Mouse (Mus musculus) intestine, embryonic 16.5 days (tissue): Measurements from ENCODE around the gene Npr1. TPM values are rescaled to one million over a fixed set of nuclear protein-coding genes. Genes with fewer than 3 reads are reported as not detected.

Experiments used
- ATAC-seq: fragments of 200-750 bp; cut with Nextera tagmentation; 2 replicates; pipeline ENCODE4 v1.8.0; 2017; ENCODE audit warnings: moderate TSS enrichment, moderate library complexity
- H3K27ac ChIP-seq: fragments of 300-500 bp; sonication (generic); 2 replicates; pipeline ENCODE4 v1.5.1; 2014; ENCODE audit warnings: mild to moderate bottlenecking, low read length
- H3K27me3 ChIP-seq: fragments of 300-500 bp; sonication (generic); replicated peaks from 2 replicates; pipeline ENCODE4 v1.6.1; 2014; ENCODE audit warnings: low read length, control low read depth, mixed read lengths; ENCODE audit not compliant: control insufficient read depth, insufficient read depth
- H3K36me3 ChIP-seq: fragments of 300-500 bp; sonication (generic); 2 replicates; pipeline ENCODE4 v1.6.1; 2014; ENCODE audit warnings: low read length, control low read depth; ENCODE audit not compliant: control insufficient read depth, insufficient read depth
- H3K4me1 ChIP-seq: fragments of 300-500 bp; sonication (generic); 2 replicates; pipeline ENCODE4 v1.6.1; 2014; ENCODE audit warnings: low read length, control low read depth, mixed read lengths; ENCODE audit not compliant: control insufficient read depth, insufficient read depth
- H3K4me2 ChIP-seq: fragments of 300-500 bp; sonication (generic); 2 replicates; pipeline ENCODE4 v1.6.1; 2014; ENCODE audit warnings: low read depth, low read length, control low read depth
- H3K4me3 ChIP-seq: fragments of 300-500 bp; sonication (generic); 2 replicates; pipeline ENCODE4 v1.5.1; 2014; ENCODE audit warnings: mild to moderate bottlenecking, low read length
- H3K9ac ChIP-seq: fragments of 300-500 bp; sonication (generic); 2 replicates; pipeline ENCODE4 v1.6.1; 2014; ENCODE audit warnings: low read depth, low read length
- H3K9me3 ChIP-seq: fragments of 300-500 bp; sonication (generic); 2 replicates; pipeline ENCODE4 v1.6.1; 2016; ENCODE audit warnings: low read length, control low read depth; ENCODE audit not compliant: control insufficient read depth
- WGBS: fragments of 180-500 bp; shearing (Covaris S2); extraction: QIAGEN DNeasy Blood & Tissue Kit; methylation state at CpG from one replicate; pipeline ENCODE4 v1.1.7; 2014; 5-methylcytosine and 5-hydroxymethylcytosine counted together
- polyA plus RNA-seq: library from polyadenylated mRNA; unstranded; fragments of >200 nt; fragmentation: Nextera tagmentation; extraction: Ambion mirVana; gene quantifications from 2 replicates; pipeline ENCODE4 v1.2.1, GENCODE M21; 2015

The Npr1 gene
- polyA plus RNA-seq, 1 experiment from 2014 or later: 6.6 TPM

GRCm38 (mm10) chr3:90447123-90447494 lies 18.6 kb downstream of the Npr1 start:
- Histone ChIP-seq H3K4me1 (no peaks in the 10 kb centered on the region), H3K27ac (peak overlapping the region; percentile 75), H3K9me3 (no peaks in the 10 kb centered on the region), H3K4me2 (peak overlapping the region; percentile 47), H3K4me3 (no peak overlapping the region), H3K36me3 (no peaks in the 10 kb centered on the region), H3K27me3 (no peaks in the 10 kb centered on the region), H3K9ac (peak overlapping the region; percentile 53)
- peak; percentile 16 for ATAC-seq
- 43% methylated on average over 7 of the region's 7 CpGs for WGBS

DNA sequence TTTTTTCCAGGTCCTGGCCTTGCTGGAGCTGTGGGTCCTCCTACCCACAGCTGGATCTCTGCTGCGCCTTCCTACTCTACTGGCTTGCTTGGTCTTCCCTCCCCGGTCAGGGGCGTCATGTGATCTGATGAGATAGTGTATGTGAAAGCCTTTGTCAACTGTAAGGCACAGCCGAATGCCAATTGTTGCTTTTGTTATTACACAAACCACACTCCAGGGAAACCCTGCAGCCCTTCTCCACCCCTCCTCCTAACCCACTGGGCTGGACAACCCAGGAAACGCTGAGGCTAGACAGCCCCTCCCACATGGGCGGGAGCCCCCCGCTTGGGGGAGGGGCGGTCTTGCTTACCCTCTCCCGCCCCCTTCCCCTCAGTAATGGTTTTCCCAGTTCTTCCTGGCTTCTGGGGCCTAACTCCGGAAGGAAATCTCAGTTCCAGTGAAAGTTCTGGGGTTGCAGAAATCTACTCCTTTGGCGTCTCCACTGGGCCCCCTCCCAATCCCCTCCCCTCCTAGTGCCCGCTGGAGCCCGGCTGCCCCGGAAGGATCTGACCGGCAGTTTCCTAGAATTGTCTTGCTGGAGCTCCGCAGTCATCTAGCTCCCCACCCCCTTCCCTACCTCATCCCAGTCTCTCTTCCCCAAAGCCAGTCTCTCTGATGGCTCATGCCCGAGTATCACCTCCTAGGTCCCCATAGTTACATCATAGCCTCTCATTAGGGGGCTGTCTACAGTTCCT lies 19.1 kb downstream of the Npr1 start:
- Histone ChIP-seq H3K27ac (peak overlapping the region; percentile 75), H3K9ac (peak overlapping the region; percentile 53), H3K4me3 (peak overlapping the region; percentile 31), H3K27me3 (no peaks in the 10 kb centered on the region), H3K4me1 (no peaks in the 10 kb centered on the region), H3K36me3 (no peaks in the 10 kb centered on the region), H3K9me3 (no peaks in the 10 kb centered on the region), H3K4me2 (peak overlapping the region; percentile 47)
- WGBS: 1% methylated on average over 17 of the region's 17 CpGs
- peak; percentile 94 for ATAC-seq

- peak overlapping the region; percentile 20; the same call in 1 of the 2 replicates for H3K4me2 ChIP-seq
- no peaks in the 10 kb centered on the region for H3K27me3 ChIP-seq
- H3K4me1 ChIP-seq: no peaks in the 10 kb centered on the region
- no peak overlapping the region for H3K9ac ChIP-seq
- no peak overlapping the region for H3K4me3 ChIP-seq
- no peaks in the 10 kb centered on the region for H3K36me3 ChIP-seq
- ATAC-seq: no peak
- WGBS: 65% methylated on average over 11 of the region's 11 CpGs
- H3K27ac ChIP-seq: peak overlapping the region; percentile 64
- no peaks in the 10 kb centered on the region for H3K9me3 ChIP-seq
Measured at GRCm38 (mm10) chr3:90445417-90446200, 20.1 kb downstream of the Npr1 start.

DNA sequence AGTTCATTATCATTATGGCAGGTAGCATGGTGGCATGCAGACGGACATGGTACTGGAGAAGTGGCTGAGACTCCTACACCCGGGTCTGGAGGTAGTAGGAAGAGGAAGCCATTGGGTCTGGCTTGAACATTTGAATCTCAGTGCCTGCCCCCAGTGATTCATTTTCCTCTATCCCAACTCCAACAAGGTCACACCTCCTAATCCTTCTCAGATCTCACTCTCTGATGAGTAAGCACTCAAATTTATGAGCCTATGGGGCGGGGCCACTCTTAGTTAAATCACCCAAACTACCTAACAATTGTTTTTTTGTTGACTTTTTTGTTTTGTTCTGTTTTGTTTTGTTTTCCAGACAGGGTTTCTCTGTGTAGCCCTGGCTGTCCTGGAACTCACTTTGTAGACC lies 21.7 kb downstream of the Npr1 start:
- 93% methylated on average over 3 of the region's 3 CpGs for WGBS
- no peaks in the 10 kb centered on the region for H3K36me3 ChIP-seq
- no peaks in the 10 kb centered on the region for H3K27me3 ChIP-seq
- H3K4me1 ChIP-seq: no peaks in the 10 kb centered on the region
- no peak overlapping the region for H3K9ac ChIP-seq
- H3K27ac ChIP-seq: no peak overlapping the region
- H3K4me2 ChIP-seq: no peak overlapping the region
- ATAC-seq: no peak
- H3K9me3 ChIP-seq: no peaks in the 10 kb centered on the region
- no peak overlapping the region for H3K4me3 ChIP-seq

- Histone ChIP-seq H3K9me3 (no peaks in the 10 kb centered on the region), H3K4me2 (no peak overlapping the region), H3K36me3 (no peaks in the 10 kb centered on the region), H3K27ac (no peak overlapping the region), H3K9ac (no peak overlapping the region), H3K4me3 (no peak overlapping the region), H3K4me1 (no peaks in the 10 kb centered on the region), H3K27me3 (no peaks in the 10 kb centered on the region)
- ATAC-seq: no peak
- 89% methylated on average over 2 of the region's 2 CpGs for WGBS
Measured at GRCm38 (mm10) chr3:90440756-90441155, 24.9 kb downstream of the Npr1 start.

DNA sequence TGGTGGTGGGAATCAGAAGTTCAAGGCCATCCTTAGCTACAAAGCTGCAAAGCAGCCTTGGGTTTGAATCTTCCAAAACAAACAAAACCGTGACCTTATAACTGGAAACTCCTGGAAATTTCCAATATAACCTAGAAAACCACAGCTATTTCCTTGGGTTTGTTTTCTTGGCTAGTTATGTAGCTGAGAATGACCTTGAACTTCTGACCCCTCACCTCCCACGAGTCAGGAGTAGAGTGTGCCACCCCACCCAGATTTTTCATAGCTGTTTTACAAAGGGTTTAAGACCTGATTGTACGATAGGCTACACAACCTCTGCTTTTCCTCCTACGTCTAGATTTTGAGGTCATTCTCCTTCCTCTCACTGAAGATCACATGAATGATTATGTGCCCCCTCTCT lies 28.5 kb downstream of the Npr1 start:
- ATAC-seq: no peak
- H3K9me3 ChIP-seq: no peaks in the 10 kb centered on the region

DNA sequence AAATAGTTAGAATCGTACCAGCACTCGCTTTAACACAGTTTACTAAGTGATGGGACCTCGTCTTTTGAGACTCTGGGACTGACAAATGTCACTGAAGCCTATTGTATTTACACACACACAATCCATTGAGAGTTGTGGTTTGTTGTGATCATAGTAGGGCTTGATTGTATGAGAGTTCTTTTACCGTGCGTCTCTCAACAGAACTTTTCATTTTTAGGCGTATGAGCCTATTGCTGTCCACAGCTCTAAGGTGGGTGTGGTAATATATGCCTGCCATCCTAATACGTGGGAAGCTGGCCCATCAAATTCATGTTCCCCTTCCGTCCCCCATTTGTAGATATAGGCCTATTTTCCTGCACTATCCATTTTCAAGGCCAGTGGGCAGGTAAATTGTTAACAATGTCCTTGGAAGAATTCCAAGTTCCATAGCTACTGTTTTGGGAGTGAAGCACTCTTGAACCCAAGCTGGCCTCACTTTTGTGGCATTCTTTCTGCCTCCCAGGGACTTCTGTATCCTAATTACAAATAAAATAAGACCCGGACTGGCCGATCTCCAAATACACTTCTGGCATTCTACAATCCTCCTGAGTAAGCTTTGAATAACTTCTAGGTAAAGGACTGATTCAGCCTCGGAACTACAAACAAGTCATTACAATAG lies 31.5 kb downstream of the Npr1 start:
- Histone ChIP-seq H3K4me2 (peak overlapping the region; percentile 67), H3K27ac (peak overlapping the region; percentile 95), H3K27me3 (no peaks in the 10 kb centered on the region), H3K9ac (peak overlapping the region; percentile 58; the same call in 1 of the 2 replicates), H3K4me3 (peak overlapping the region; percentile 65), H3K4me1 (peaks cover 26% of the 10 kb centered on the region), H3K9me3 (no peaks in the 10 kb centered on the region), H3K36me3 (no peaks in the 10 kb centered on the region)
- 50% methylated on average over 11 of the region's 11 CpGs for WGBS
- ATAC-seq: no peak

More for the DNA sequence above, 28.5 kb downstream of the Npr1 start:
- Histone ChIP-seq H3K4me1 (peaks cover 7% of the 10 kb centered on the region), H3K27ac (no peak overlapping the region), H3K9ac (no peak overlapping the region), H3K27me3 (no peaks in the 10 kb centered on the region), H3K36me3 (no peaks in the 10 kb centered on the region), H3K4me2 (no peak overlapping the region), H3K4me3 (no peak overlapping the region)
- 58% methylated on average over 4 of the region's 4 CpGs for WGBS

GRCm38 (mm10) chr3:90433381-90434020 lies 32.2 kb downstream of the Npr1 start, which contains the start of gene Ints3:
TSS of gene Ints3 (minus strand) at chr3:90433622.
- peak; percentile 99 for ATAC-seq
- peak within 1 kb of the TSS; percentile 95 for H3K27ac ChIP-seq
- under 1% methylated on average over 52 of the region's 52 CpGs for WGBS
- H3K36me3 ChIP-seq: no peaks in the 10 kb centered on the region
- no peaks in the 10 kb centered on the region for H3K9me3 ChIP-seq
- peak within 1 kb of the TSS; percentile 81 for H3K4me2 ChIP-seq
- peaks cover 29% of the 10 kb centered on the region for H3K4me1 ChIP-seq
- H3K27me3 ChIP-seq: no peaks in the 10 kb centered on the region
- peak within 1 kb of the TSS; percentile 65 for H3K4me3 ChIP-seq
- peak within 1 kb of the TSS; percentile 90 for H3K9ac ChIP-seq

GRCm38 (mm10) chr3:90432811-90433219 lies 32.9 kb downstream of the Npr1 start:
- peak; percentile 40 for ATAC-seq
- no peaks in the 10 kb centered on the region for H3K9me3 ChIP-seq
- H3K9ac ChIP-seq: peak overlapping the region; percentile 90
- peaks cover 29% of the 10 kb centered on the region for H3K4me1 ChIP-seq
- peak overlapping the region; percentile 65 for H3K4me3 ChIP-seq
- WGBS: under 1% methylated on average over 12 of the region's 12 CpGs
- H3K4me2 ChIP-seq: peak overlapping the region; percentile 81
- H3K36me3 ChIP-seq: no peaks in the 10 kb centered on the region
- no peaks in the 10 kb centered on the region for H3K27me3 ChIP-seq
- peak overlapping the region; percentile 95 for H3K27ac ChIP-seq
